Mouse (Mus musculus) kidney, adult 2 months (tissue): ENCODE results near the gene Rmi2. TPM values are rescaled to one million over a fixed set of nuclear protein-coding genes. Genes with fewer than 3 reads are reported as not detected.
A peak's percentile ranks its signal among the peaks of the same experiment; 100 is the strongest.

Experiments used
- DNase-seq: peaks from one replicate; pipeline ENCODE4 v3.0.0; 2021
- H3K27ac ChIP-seq: fragments of 200-500 bp; 2 replicates; pipeline ENCODE4 v1.5.1; 2012; ENCODE audit warnings: low read depth, low read length, control low read depth, inconsistent platforms; ENCODE audit not compliant: insufficient read depth
- H3K27me3 ChIP-seq: fragments of 200-500 bp; replicated peaks from 2 replicates; pipeline ENCODE4 v1.6.1; 2012; ENCODE audit warnings: mild to moderate bottlenecking, moderate library complexity, low read length, inconsistent platforms; ENCODE audit not compliant: control insufficient read depth, insufficient read depth
- H3K36me3 ChIP-seq: fragments of 200-500 bp; 2 replicates; pipeline ENCODE4 v1.6.1; 2012; ENCODE audit warnings: mild to moderate bottlenecking, moderate library complexity, low read length, inconsistent platforms; ENCODE audit not compliant: control insufficient read depth, insufficient read depth
- H3K4me1 ChIP-seq: fragments of 200-500 bp; 2 replicates; pipeline ENCODE4 v1.6.1; 2011; ENCODE audit warnings: low read length; ENCODE audit not compliant: control insufficient read depth, insufficient read depth
- H3K4me3 ChIP-seq: fragments of 200-500 bp; 2 replicates; pipeline ENCODE4 v1.5.1; 2011; ENCODE audit warnings: mild to moderate bottlenecking, low read depth, low read length, control low read depth; ENCODE audit not compliant: insufficient read depth
- CTCF ChIP-seq: fragments of 200-500 bp; conservative IDR thresholded peaks from 2 replicates; pipeline ENCODE4 v1.5.1; 2011; ENCODE audit warnings: low read depth, mild to moderate bottlenecking, control low read depth, low read length, moderate library complexity, mixed read lengths; ENCODE audit not compliant: insufficient read depth, insufficient read length
- POLR2A ChIP-seq: fragments of 200-500 bp; IDR thresholded peaks from one replicate; pipeline ENCODE4 v1.6.1; 2011; ENCODE audit warnings: low read depth, low read length, control low read depth
- WGBS: fragments of 180-500 bp; shearing (Covaris S2); methylation state at CpG from one replicate; pipeline ENCODE4 v1.1.7; 2018; 5-methylcytosine and 5-hydroxymethylcytosine counted together
- polyA plus RNA-seq: library from polyadenylated mRNA; depleted of rRNA; stranded (reverse); fragments of >200 nt; gene quantifications from 2 replicates; pipeline ENCODE4 v1.2.3, GENCODE M21; 2012

Gene Rmi2
- polyA plus RNA-seq, 1 experiment, result 0.27 TPM

DNA sequence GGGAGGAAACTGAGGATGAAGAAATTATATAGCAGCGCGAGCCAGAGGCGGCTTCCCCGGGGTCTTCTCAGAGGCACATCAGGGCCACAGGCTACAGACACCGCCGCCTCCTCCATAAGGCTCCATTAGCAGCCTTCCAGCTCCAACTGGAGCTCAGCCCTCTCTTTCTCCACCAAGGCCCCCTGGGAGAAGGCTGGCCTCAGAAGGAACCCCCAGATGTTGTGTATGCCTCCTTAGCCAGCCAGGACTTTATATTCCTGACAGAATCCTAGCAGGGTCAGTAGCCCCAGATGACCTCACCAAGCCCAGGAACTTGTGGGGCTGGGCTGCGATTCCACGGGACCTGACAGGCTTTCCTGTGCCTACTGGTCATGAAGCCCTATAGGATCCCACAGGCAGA, 32.0 kb downstream of the Rmi2 start:
- no peak for DNase-seq
- H3K27ac ChIP-seq, result no peak overlapping the region
- H3K27me3 ChIP-seq, result no peaks in the 10 kb centered on the region
- no peak overlapping the region for H3K4me3 ChIP-seq
- TF ChIP-seq CTCF (no peak), POLR2A (no peak)
- H3K4me1 ChIP-seq, result no peaks in the 10 kb centered on the region
- 89% methylated on average over 8 of the region's 8 CpGs for WGBS
- no peaks in the 10 kb centered on the region for H3K36me3 ChIP-seq

DNA sequence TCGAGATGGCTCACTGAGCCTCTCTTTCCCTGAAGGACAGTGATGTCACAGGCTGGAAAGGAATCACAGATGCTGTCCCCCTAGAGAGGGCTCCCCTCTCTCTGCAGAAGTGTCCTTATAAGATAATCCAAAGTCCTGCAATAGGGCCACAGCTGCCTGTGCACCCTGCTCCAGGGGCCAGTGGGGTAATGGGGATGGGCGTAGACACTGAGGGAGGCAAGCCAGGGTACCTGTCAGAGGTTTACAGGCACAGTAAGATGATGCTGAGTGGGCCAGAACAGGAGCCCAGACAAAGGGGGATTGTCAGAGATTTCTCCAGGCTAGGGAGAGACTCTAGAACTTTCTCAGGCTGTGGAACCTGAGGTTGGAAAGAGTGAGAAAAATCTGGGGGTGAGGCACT, 32.6 kb downstream of the Rmi2 start:
- WGBS, result 84% methylated on average over 2 of the region's 2 CpGs
- Histone ChIP-seq H3K27me3 (no peaks in the 10 kb centered on the region), H3K4me1 (no peaks in the 10 kb centered on the region), H3K4me3 (no peak overlapping the region), H3K27ac (no peak overlapping the region), H3K36me3 (no peaks in the 10 kb centered on the region)
- DNase-seq, result no peak
- TF ChIP-seq CTCF (no peak), POLR2A (no peak)

DNA sequence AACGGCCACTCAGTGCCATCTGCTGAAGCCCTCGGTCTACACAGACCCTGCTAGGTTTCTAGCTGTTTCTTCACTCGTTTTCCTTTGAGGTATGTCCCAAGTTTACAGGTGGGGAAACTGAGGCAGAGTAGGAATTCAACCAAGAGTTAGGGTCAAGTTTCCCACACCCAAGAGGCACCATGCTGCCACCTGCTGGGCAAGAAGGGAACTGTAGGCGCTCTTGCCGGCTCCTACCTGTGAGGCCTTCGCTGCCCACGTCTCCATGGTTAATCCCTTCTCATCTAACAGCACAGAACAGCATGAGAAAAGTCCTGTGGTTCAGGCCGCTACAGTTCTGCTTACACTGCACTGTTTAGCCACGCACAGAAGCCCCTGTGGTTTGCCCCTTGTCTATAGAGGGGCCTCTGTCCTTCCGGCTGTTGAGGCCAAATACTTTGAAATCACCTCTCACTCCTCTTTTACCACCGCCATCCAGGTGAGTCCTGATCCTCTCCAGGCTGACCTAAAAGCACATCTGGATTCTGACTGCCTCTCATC, 33.1 kb downstream of the Rmi2 start:
- H3K4me1 ChIP-seq, result no peaks in the 10 kb centered on the region
- H3K27ac ChIP-seq, result no peak overlapping the region
- no peaks in the 10 kb centered on the region for H3K27me3 ChIP-seq
- no peaks in the 10 kb centered on the region for H3K36me3 ChIP-seq
- peak; percentile 58 for DNase-seq
- peak; percentile 88 for TF ChIP-seq CTCF
- TF ChIP-seq POLR2A, result no peak
- H3K4me3 ChIP-seq, result no peak overlapping the region
- WGBS, result 46% methylated on average over 11 of the region's 11 CpGs

DNA sequence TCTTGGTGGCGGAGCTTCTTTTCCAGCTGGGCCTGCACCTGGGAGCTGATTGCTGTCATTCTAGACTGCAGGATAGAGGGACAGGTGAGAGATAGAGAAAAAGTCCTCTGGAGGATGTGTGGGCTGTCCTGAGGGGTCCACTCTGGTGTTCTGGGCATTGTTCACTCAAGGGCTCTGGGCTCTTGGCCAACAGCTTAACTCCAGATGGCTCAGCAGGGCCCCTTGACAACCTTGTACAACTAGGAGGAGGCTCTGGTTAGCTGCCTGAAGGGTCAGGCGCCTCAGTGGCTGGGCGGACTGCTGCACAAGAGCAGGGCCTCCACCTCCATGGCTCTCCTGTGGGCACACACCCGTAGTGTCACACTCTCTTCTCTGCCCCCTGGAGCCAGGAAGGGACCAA, 36.1 kb downstream of the Rmi2 start:
- TF ChIP-seq POLR2A (no peak), CTCF (no peak)
- H3K27me3 ChIP-seq, result no peaks in the 10 kb centered on the region
- H3K27ac ChIP-seq, result no peak overlapping the region
- no peak for DNase-seq
- no peak overlapping the region for H3K4me3 ChIP-seq
- 84% methylated on average over 4 of the region's 4 CpGs for WGBS
- no peaks in the 10 kb centered on the region for H3K36me3 ChIP-seq
- H3K4me1 ChIP-seq, result no peaks in the 10 kb centered on the region

DNA sequence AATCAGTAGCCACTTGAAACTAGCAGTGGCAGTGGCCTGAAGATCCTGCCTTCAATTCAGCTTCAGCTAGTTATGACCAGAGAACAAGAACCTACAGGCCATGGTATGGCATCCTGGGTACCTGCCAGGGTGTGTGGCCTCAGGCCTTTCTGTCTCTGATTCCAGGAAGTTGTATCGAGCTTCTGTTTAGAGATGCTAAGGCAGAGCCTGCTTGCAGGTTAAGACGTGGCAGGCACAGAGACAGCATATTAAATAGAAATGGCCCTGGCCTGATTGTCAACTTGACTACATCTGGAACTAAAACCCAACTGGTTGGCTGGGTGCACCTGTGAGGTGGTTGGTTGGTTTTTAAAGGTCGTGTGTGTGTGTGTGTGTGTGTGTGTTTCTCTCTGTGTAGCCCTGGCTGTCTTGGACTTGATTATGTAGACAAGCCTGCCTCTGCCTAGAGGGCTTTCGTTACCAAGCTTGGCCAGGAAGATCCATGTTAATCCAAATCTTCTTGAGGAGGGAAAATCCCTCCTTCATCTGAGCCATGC, 38.0 kb downstream of the Rmi2 start:
- Histone ChIP-seq H3K27ac (no peak overlapping the region), H3K27me3 (no peaks in the 10 kb centered on the region), H3K4me1 (no peaks in the 10 kb centered on the region), H3K4me3 (no peak overlapping the region), H3K36me3 (no peaks in the 10 kb centered on the region)
- no peak for TF ChIP-seq POLR2A
- peak; percentile 30 for DNase-seq
- WGBS, result 62% methylated on average over 4 of the region's 4 CpGs

DNA sequence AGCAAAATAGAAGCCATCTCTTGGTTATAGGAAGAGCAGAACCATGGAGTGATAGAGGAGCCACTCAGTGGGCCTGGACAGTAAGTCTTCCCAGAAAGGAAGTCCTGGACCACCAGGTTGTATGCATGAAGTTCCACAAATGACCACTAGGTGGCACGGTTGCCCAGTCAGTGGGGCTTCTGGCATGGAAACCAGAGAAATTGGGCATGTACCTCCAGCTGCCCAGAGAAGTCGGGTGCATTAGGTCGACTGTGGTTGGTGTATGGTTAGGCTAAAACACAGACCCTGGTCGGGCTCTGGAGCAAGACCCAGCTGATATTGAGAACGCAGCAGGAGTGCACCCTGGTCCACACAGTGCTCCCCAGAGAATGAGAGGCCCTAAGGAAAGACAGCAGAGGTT, 38.8 kb downstream of the Rmi2 start:
- Histone ChIP-seq H3K27me3 (no peaks in the 10 kb centered on the region), H3K36me3 (no peaks in the 10 kb centered on the region), H3K4me3 (no peak overlapping the region), H3K4me1 (no peaks in the 10 kb centered on the region), H3K27ac (no peak overlapping the region)
- WGBS, result 3% methylated on average over 5 of the region's 5 CpGs
- DNase-seq, result peak; percentile 81
- no peak for TF ChIP-seq POLR2A
- TF ChIP-seq CTCF, result peak; percentile 98

DNA sequence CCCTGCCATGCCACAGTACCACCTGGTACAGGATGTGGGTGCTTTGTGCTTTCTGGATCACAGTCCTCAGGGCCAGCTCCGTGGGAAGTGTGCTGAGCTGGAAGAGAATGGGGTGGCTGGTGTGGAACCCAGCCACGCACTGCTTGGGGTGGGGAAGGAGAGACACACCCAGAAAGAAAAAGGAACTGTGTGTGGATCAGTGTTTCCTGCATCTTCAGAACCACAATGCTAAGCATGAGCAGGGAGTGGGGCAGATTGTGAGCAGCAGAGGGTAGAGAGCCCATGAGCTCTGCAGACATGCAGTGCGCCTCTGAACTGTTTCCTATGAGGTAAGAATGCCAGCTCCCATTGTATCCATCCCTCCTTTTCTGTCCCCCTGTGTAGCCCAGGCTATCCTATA, 43.4 kb downstream of the Rmi2 start:
- no peak for DNase-seq
- H3K4me1 ChIP-seq, result no peaks in the 10 kb centered on the region
- TF ChIP-seq POLR2A, result no peak
- TF ChIP-seq CTCF, result no peak
- H3K36me3 ChIP-seq, result no peaks in the 10 kb centered on the region
- H3K27me3 ChIP-seq, result no peaks in the 10 kb centered on the region
- H3K4me3 ChIP-seq, result no peak overlapping the region
- H3K27ac ChIP-seq, result no peak overlapping the region
- 86% methylated on average over 3 of the region's 3 CpGs for WGBS

DNA sequence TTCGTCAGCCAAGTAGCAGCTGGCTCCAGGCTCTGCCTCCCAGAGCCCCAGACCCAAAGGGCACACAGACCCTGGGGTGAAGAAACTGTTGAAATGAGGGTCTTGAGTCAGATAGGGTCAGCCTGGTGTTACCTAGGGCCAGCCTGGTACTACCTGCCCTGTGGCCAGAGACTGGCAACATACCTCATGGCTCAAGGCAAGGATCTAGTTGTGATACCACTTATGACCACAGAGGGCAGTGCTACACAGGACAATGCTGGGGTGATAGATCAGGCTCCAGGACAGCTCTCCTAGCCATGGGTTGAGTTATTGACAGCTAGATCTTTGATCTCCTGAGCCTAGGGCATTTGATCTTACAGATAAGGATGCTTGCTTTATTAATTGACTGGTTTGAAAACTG, 44.6 kb downstream of the Rmi2 start:
- TF ChIP-seq POLR2A (no peak), CTCF (peak; percentile 97)
- WGBS, result 97% methylated on average over 1 of the region's 1 CpGs
- H3K36me3 ChIP-seq, result no peaks in the 10 kb centered on the region
- no peaks in the 10 kb centered on the region for H3K4me1 ChIP-seq
- DNase-seq, result peak; percentile 74
- no peak overlapping the region for H3K27ac ChIP-seq
- H3K27me3 ChIP-seq, result no peaks in the 10 kb centered on the region
- no peak overlapping the region for H3K4me3 ChIP-seq
